Mouse (Mus musculus): Measurements from ENCODE around the gene Lcmt1.

GRCm38 (mm10) chr7:123371501-123371900 lies 1.9 kb downstream of the Lcmt1 start:
- TF ChIP-seq GATA1 (IDR thresholded peaks at IDR 0.05; ENCODE audit: low read length) (no peak), TAL1 (IDR thresholded peaks at IDR 0.05; ENCODE audit: low read length) (no peak)

All from erythroblast, embryonic 14.5 days (primary cell).